Mouse (Mus musculus): Measurements from ENCODE around the gene Fam32a. TPM values are rescaled to one million over a fixed set of nuclear protein-coding genes. Genes with fewer than 3 reads are reported as not detected.

The Fam32a gene
- polyA plus RNA-seq (2012; fragmentation: generic; extraction: Trizol), result 40.7 TPM
- long read RNA-seq, experiment 1, transcript Fam32a-201 (4 exons, 2,564 nt), result major isoform, 139 of 165 reads
- long read RNA-seq, experiment 1, partial matches to known transcripts, result 24 of 165 reads
- long read RNA-seq, experiment 1, other reads (novel, unspliced or antisense), result 2 of 165 reads
- long read RNA-seq, experiment 2, transcript Fam32a-201 (4 exons, 2,564 nt), result major isoform, 133 of 162 reads
- long read RNA-seq, experiment 2, partial matches to known transcripts, result 24 of 162 reads
- long read RNA-seq, experiment 2, other reads (novel, unspliced or antisense), result 3 of 162 reads

DNA sequence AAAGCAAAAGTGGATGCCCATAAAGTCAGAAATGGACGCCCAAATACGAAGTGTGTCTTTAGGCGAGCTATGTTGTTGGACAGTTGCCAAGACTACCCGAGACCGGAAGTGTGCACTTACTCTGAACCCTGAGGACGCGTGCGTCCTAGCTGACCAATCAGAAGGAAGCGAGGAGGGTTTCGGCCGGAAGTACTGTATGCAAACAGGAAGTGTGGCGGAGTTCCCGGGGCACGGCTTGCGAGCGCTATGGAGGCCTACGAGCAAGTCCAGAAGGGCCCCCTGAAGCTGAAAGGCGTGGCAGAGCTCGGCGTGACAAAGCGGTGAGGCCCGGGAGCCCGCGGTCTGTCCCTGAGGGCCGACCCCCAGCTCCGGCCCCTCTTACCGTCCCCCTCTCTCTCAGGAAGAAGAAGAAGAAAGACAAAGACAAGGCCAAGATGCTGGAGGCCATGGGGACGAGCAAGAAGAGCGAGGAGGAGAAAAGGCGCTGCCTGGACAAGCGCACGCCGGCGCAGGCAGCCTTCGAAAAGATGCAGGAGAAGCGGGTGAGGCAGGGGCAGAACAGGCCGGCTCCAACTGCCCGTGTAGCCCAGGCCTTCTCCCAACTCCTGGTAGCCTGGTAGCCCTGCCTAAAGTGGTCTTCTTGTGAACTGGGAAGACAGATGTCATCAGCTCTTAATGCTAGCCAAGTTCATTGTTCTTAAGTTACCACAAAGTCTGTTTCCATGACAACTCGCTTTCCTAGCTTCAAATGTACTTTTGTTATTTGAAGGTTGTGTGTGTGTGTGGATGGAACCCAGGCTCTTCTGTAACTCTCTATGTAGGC, at the start of gene Fam32a:
Gene Fam32a (plus strand): TSS at position 190 of the 823 bp plus-strand sequence.
- Histone ChIP-seq H3ac (ENCODE audit: control insufficient read depth, insufficient read length, low read depth) (peak within 1 kb of the TSS; percentile 80), H3K4me3 (ENCODE audit: insufficient read depth, poor library complexity, severe bottlenecking) (peak within 1 kb of the TSS; percentile 82), H3K36me3 (ENCODE audit: control insufficient read depth, insufficient read depth) (peaks cover 20% of the 10 kb centered on the region), H3K27me3 (ENCODE audit: control insufficient read depth, insufficient read depth, insufficient read length) (peaks cover 7% of the 10 kb centered on the region), H3K79me2 (ENCODE audit: control insufficient read depth, insufficient read depth) (peaks cover 27% of the 10 kb centered on the region), H3K79me3 (ENCODE audit: low read depth) (peaks cover 20% of the 10 kb centered on the region)
- no peak for TF ChIP-seq MYOD1 (IDR thresholded peaks at IDR 0.05; ENCODE audit: control insufficient read depth, insufficient read length, low read depth)
- no peak for TF ChIP-seq CEBPB (IDR thresholded peaks at IDR 0.05; ENCODE audit: low read depth)
- no peak for TF ChIP-seq FOSL1 (IDR thresholded peaks at IDR 0.05; ENCODE audit: insufficient read depth, low read length, poor library complexity, severe bottlenecking)
- peak; percentile 32 for TF ChIP-seq MAX (IDR thresholded peaks at IDR 0.05)
- no peak for TF ChIP-seq USF1 (IDR thresholded peaks at IDR 0.05; ENCODE audit: low read depth)

GRCm38 (mm10) chr8:72177346-72177925, 42.1 kb upstream of the Fam32a start:
- H3K79me3 ChIP-seq (ENCODE audit: low read depth), result no peaks in the 10 kb centered on the region
- H3K27me3 ChIP-seq (ENCODE audit: control insufficient read depth, insufficient read depth, insufficient read length), result no peaks in the 10 kb centered on the region
- H3ac ChIP-seq (ENCODE audit: control insufficient read depth, insufficient read length, low read depth), result no peak overlapping the region
- no peak overlapping the region for H3K4me3 ChIP-seq (ENCODE audit: insufficient read depth, poor library complexity, severe bottlenecking)
- TF ChIP-seq FOSL1 (IDR thresholded peaks at IDR 0.05; ENCODE audit: insufficient read depth, low read length, poor library complexity, severe bottlenecking) (no peak), USF1 (IDR thresholded peaks at IDR 0.05; ENCODE audit: low read depth) (no peak)
- no peaks in the 10 kb centered on the region for H3K79me2 ChIP-seq (ENCODE audit: control insufficient read depth, insufficient read depth)
- H3K36me3 ChIP-seq (ENCODE audit: control insufficient read depth, insufficient read depth), result peaks cover 53% of the 10 kb centered on the region

- Histone ChIP-seq H3K27me3 (ENCODE audit: control insufficient read depth, insufficient read depth, insufficient read length) (no peaks in the 10 kb centered on the region), H3K4me3 (ENCODE audit: insufficient read depth, poor library complexity, severe bottlenecking) (no peak overlapping the region), H3K79me3 (ENCODE audit: low read depth) (no peaks in the 10 kb centered on the region), H3ac (ENCODE audit: control insufficient read depth, insufficient read length, low read depth) (no peak overlapping the region), H3K36me3 (ENCODE audit: control insufficient read depth, insufficient read depth) (peaks cover 9% of the 10 kb centered on the region), H3K79me2 (ENCODE audit: control insufficient read depth, insufficient read depth) (no peaks in the 10 kb centered on the region)
- TF ChIP-seq MAX (IDR thresholded peaks at IDR 0.05), result no peak
- TF ChIP-seq MYOG (IDR thresholded peaks at IDR 0.05; ENCODE audit: control insufficient read depth, extremely low read depth, insufficient read length), result no peak
- TF ChIP-seq USF1 (IDR thresholded peaks at IDR 0.05; ENCODE audit: low read depth), result no peak
- TF ChIP-seq CEBPB (IDR thresholded peaks at IDR 0.05; ENCODE audit: low read depth), result no peak
- TF ChIP-seq FOSL1 (IDR thresholded peaks at IDR 0.05; ENCODE audit: insufficient read depth, low read length, poor library complexity, severe bottlenecking), result no peak
- TF ChIP-seq MYOD1 (IDR thresholded peaks at IDR 0.05; ENCODE audit: control insufficient read depth, insufficient read length, low read depth), result no peak
- no peak for TF ChIP-seq CTCF (IDR thresholded peaks at IDR 0.05; ENCODE audit: control insufficient read depth, insufficient read depth, insufficient read length)
Observed at GRCm38 (mm10) chr8:72183554-72184202, 35.9 kb upstream of the Fam32a start.

DNA sequence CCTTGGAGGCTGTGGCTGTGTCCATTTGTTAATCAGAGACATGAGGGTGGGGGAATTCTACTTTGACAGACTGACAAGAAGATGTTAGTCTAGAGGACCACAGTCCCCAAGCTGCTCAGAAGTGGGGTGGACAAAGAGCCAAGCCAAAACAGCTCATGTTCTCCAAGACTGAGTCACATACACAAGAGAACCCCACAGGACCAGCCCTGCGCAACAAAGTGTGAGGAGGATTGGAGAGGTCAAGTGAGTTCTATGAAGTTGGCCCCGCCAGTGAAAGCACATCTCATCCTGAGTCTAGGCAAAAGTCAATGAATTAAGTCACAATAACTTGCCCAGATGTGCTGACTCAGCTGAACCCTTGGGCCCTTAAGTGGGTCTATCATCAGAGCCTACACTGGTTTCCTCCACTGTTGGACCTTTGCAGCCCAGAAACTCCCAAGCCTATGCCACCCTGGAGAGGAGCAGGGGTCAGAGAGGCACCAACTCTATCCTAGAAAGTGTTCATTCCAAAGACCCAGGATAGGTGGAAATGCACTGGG, 31.7 kb upstream of the Fam32a start:
- TF ChIP-seq CEBPB (IDR thresholded peaks at IDR 0.05; ENCODE audit: low read depth) (no peak), USF1 (IDR thresholded peaks at IDR 0.05; ENCODE audit: low read depth) (no peak), FOSL1 (IDR thresholded peaks at IDR 0.05; ENCODE audit: insufficient read depth, low read length, poor library complexity, severe bottlenecking) (no peak), MYOG (IDR thresholded peaks at IDR 0.05; ENCODE audit: control insufficient read depth, extremely low read depth, insufficient read length) (no peak), MYOD1 (IDR thresholded peaks at IDR 0.05; ENCODE audit: control insufficient read depth, insufficient read length, low read depth) (no peak), CTCF (IDR thresholded peaks at IDR 0.05; ENCODE audit: control insufficient read depth, insufficient read depth, insufficient read length) (no peak), MAX (IDR thresholded peaks at IDR 0.05) (no peak)
- H3K4me3 ChIP-seq (ENCODE audit: insufficient read depth, poor library complexity, severe bottlenecking), result no peak overlapping the region
- no peaks in the 10 kb centered on the region for H3K79me3 ChIP-seq (ENCODE audit: low read depth)
- H3K36me3 ChIP-seq (ENCODE audit: control insufficient read depth, insufficient read depth), result no peaks in the 10 kb centered on the region
- H3K27me3 ChIP-seq (ENCODE audit: control insufficient read depth, insufficient read depth, insufficient read length), result no peaks in the 10 kb centered on the region
- H3ac ChIP-seq (ENCODE audit: control insufficient read depth, insufficient read length, low read depth), result no peak overlapping the region
- H3K79me2 ChIP-seq (ENCODE audit: control insufficient read depth, insufficient read depth), result no peaks in the 10 kb centered on the region

DNA sequence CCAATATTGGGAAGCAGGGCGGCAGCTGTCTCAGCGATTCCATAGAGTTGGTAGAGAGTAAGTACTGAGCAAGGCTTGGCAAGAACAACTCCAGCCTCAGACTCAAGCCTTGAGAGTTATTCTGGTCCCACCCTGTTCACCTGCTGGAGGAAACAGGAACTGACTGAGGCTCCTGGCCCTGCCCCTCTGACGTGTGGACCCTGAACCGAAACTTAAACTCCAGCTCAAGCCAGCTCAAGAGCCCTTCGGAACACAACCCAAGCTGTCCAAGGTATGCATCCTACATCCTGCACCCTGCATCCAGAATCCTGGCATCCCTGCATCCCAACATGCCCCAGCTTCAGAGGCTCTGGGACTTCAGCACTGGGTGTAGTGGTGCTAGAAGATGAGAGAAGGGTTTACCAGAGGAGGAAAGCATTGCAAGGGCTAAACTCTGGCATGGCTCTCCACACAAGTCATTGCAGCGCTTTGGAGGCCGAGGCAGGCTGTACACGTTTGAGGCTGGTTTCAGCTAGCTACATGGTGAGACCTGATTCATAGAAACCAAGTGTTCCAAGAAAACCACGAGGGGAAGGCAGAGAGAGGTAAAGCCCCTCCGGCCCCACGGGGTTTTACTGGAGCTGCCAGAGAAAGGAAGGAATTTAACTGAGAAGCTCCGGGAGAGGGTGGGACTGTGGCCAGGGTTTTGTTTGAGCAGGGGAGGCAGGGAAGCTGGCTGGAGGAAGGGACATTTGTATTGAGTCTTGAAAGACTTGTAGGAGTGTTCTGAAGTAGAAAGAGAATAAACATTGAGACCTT, 29.9 kb upstream of the Fam32a start, which contains the start of gene Hsh2d:
Gene Hsh2d (plus strand): TSS at position 222 of the 798 bp plus-strand sequence.
- Histone ChIP-seq H3K4me3 (ENCODE audit: insufficient read depth, poor library complexity, severe bottlenecking) (no peak within 1 kb of the TSS), H3K79me2 (ENCODE audit: control insufficient read depth, insufficient read depth) (no peaks in the 10 kb centered on the region), H3K79me3 (ENCODE audit: low read depth) (no peaks in the 10 kb centered on the region), H3ac (ENCODE audit: control insufficient read depth, insufficient read length, low read depth) (no peak within 1 kb of the TSS), H3K27me3 (ENCODE audit: control insufficient read depth, insufficient read depth, insufficient read length) (no peaks in the 10 kb centered on the region), H3K36me3 (ENCODE audit: control insufficient read depth, insufficient read depth) (no peaks in the 10 kb centered on the region)
- TF ChIP-seq MYOD1 (IDR thresholded peaks at IDR 0.05; ENCODE audit: control insufficient read depth, insufficient read length, low read depth), result no peak
- TF ChIP-seq FOSL1 (IDR thresholded peaks at IDR 0.05; ENCODE audit: insufficient read depth, low read length, poor library complexity, severe bottlenecking), result no peak
- no peak for TF ChIP-seq MYOG (IDR thresholded peaks at IDR 0.05; ENCODE audit: control insufficient read depth, extremely low read depth, insufficient read length)
- TF ChIP-seq USF1 (IDR thresholded peaks at IDR 0.05; ENCODE audit: low read depth), result no peak
- no peak for TF ChIP-seq MAX (IDR thresholded peaks at IDR 0.05)
- TF ChIP-seq CEBPB (IDR thresholded peaks at IDR 0.05; ENCODE audit: low read depth), result no peak
- TF ChIP-seq CTCF (IDR thresholded peaks at IDR 0.05; ENCODE audit: control insufficient read depth, insufficient read depth, insufficient read length), result no peak

Measured in C2C12 (cell line).